Mouse (Mus musculus) 3T3-L1 (cell line): ENCODE results near the gene Fgd5.

Experiments
- DNase-seq: peaks from one replicate; pipeline ENCODE4 v3.0.0-alpha.2; 2015; ENCODE audit warnings: low read depth, low spot score

The Fgd5 gene

GRCm38 (mm10) chr6:92004806-92005205 is 26.1 kb downstream of the Fgd5 start:
- no peak for DNase-seq

GRCm38 (mm10) chr6:92010895-92011294 is 32.2 kb downstream of the Fgd5 start:
- no peak for DNase-seq

GRCm38 (mm10) chr6:92012413-92012812 is 33.7 kb downstream of the Fgd5 start:
- no peak for DNase-seq

- DNase-seq, result no peak
Measured at GRCm38 (mm10) chr6:92013035-92013434, 34.4 kb downstream of the Fgd5 start.

- no peak for DNase-seq
Measured at GRCm38 (mm10) chr6:92013620-92014019, 34.9 kb downstream of the Fgd5 start.

- DNase-seq, result no peak
Measured at GRCm38 (mm10) chr6:92014936-92015335, 36.3 kb downstream of the Fgd5 start.

- no peak for DNase-seq
Measured at GRCm38 (mm10) chr6:92015848-92016247, 37.2 kb downstream of the Fgd5 start.

- no peak for DNase-seq
Measured at GRCm38 (mm10) chr6:92016738-92017137, 38.1 kb downstream of the Fgd5 start.

GRCm38 (mm10) chr6:92018421-92018820 is 39.7 kb downstream of the Fgd5 start:
- no peak for DNase-seq

GRCm38 (mm10) chr6:92021061-92021460 is 42.4 kb downstream of the Fgd5 start:
- no peak for DNase-seq

GRCm38 (mm10) chr6:92021506-92021905 is 42.8 kb downstream of the Fgd5 start:
- no peak for DNase-seq

- DNase-seq, result no peak
Measured at GRCm38 (mm10) chr6:92025252-92025651, 46.6 kb downstream of the Fgd5 start.

GRCm38 (mm10) chr6:92027379-92027778 is 48.7 kb downstream of the Fgd5 start:
- DNase-seq, result no peak

GRCm38 (mm10) chr6:92030646-92031045 is 52.0 kb downstream of the Fgd5 start:
- no peak for DNase-seq

GRCm38 (mm10) chr6:92034713-92035112 is 56.0 kb downstream of the Fgd5 start:
- DNase-seq, result peak; percentile 29

GRCm38 (mm10) chr6:92036372-92036771 is 57.7 kb downstream of the Fgd5 start:
- DNase-seq, result no peak

- DNase-seq, result no peak
Measured at GRCm38 (mm10) chr6:92038158-92038557, 59.5 kb downstream of the Fgd5 start.

GRCm38 (mm10) chr6:92041271-92041670 is 62.6 kb downstream of the Fgd5 start:
- no peak for DNase-seq

GRCm38 (mm10) chr6:92042055-92042454 is 63.4 kb downstream of the Fgd5 start:
- peak; percentile 34 for DNase-seq

GRCm38 (mm10) chr6:92042850-92043249 is 64.2 kb downstream of the Fgd5 start:
- DNase-seq, result no peak

- peak; percentile 52 for DNase-seq
Measured at GRCm38 (mm10) chr6:92057768-92058167, 79.1 kb downstream of the Fgd5 start.

GRCm38 (mm10) chr6:92061725-92062124 is 83.0 kb downstream of the Fgd5 start:
- no peak for DNase-seq

- DNase-seq, result no peak
Measured at GRCm38 (mm10) chr6:92063452-92063851, 84.8 kb downstream of the Fgd5 start.

- peak; percentile 26 for DNase-seq
Measured at GRCm38 (mm10) chr6:92064101-92064500, 85.4 kb downstream of the Fgd5 start.
